Mouse (Mus musculus) ES-E14 (cell line): ENCODE results near the gene Casc3.

Source experiments
- CHD2 ChIP-seq: IDR thresholded peaks from 2 replicates; pipeline ENCODE4 v1.6.1; 2014; ENCODE audit warnings: mild to moderate bottlenecking, low read depth, low read length, inconsistent platforms
- HCFC1 ChIP-seq: IDR thresholded peaks from 2 replicates; pipeline ENCODE4 v1.6.1; 2012; ENCODE audit warnings: low read length, inconsistent platforms, borderline replicate concordance; ENCODE audit not compliant: insufficient read depth
- MAFK ChIP-seq: IDR thresholded peaks from 2 replicates; pipeline ENCODE4 v1.6.1; 2014; ENCODE audit warnings: mild to moderate bottlenecking, low read depth, low read length, inconsistent platforms; ENCODE audit not compliant: insufficient read depth
- ZC3H11A ChIP-seq: IDR thresholded peaks from 2 replicates; pipeline ENCODE4 v1.6.1; 2012; ENCODE audit warnings: low read depth, mild to moderate bottlenecking, inconsistent platforms, low read length, borderline replicate concordance

DNA sequence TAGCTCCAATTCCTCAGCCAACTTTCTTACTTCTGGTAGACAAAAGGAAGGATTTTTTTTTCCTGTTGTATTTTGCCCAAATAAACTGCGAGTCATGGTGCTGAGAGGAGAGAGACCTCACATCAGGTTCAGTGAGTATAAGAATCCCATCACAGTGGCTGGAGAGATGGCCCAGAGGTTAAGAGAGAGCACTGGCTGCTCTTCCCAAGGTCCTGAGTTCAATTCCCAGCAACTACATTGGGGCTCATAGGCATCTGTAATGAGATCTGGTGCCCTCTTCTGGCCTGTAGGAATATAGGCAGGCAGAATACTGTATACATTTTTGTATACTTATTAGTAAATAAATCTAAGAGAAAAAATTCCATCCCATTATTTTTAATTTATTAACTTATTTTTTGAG, 17.0 kb upstream of the Casc3 start:
- no peak for TF ChIP-seq CHD2
- no peak for TF ChIP-seq ZC3H11A
- no peak for TF ChIP-seq HCFC1
- no peak for TF ChIP-seq MAFK
